Mouse (Mus musculus) MEL (cell line): ENCODE measurements around the gene Med13l. TPM values are rescaled to one million over a fixed set of nuclear protein-coding genes. Genes with fewer than 3 reads are reported as not detected.

Source experiments
- DNase-seq: peaks from one replicate; pipeline ENCODE4 v3.0.0; 2011; ENCODE audit warnings: low read depth, low spot score
- H3K27ac ChIP-seq: 2 replicates; pipeline ENCODE4 v1.5.1; 2012; ENCODE audit warnings: low read depth, mild to moderate bottlenecking, control low read depth, low read length, moderate library complexity; ENCODE audit not compliant: control insufficient read depth
- H3K27me3 ChIP-seq, 2 experiments: fragments of 150-350 bp in 1 of 2; sonication (generic) in 1 of 2; 2 replicates each; pipeline ENCODE4 v1.6.1; 2012; ENCODE audit warnings: low read length in 2 of 2, mild to moderate bottlenecking in 2 of 2, improper control_type of control experiment in 1 of 2, moderate library complexity in 1 of 2; ENCODE audit not compliant: insufficient read depth in 2 of 2, control insufficient read depth in 1 of 2
- H3K36me3 ChIP-seq, 2 experiments: 2 replicates each; pipeline ENCODE4 v1.6.1; 2012 to 2014; ENCODE audit warnings: low read length in 2 of 2, improper control_type of control experiment in 1 of 2, inconsistent platforms in 1 of 2, mild to moderate bottlenecking in 1 of 2; ENCODE audit not compliant: insufficient read depth in 2 of 2, control insufficient read depth in 1 of 2
- H3K4me1 ChIP-seq, 2 experiments: fragments of 150-350 bp in 1 of 2; sonication (generic) in 1 of 2; 2 replicates each; pipeline ENCODE4 v1.6.1; 2012; ENCODE audit warnings: low read length in 2 of 2, improper control_type of control experiment in 1 of 2, mild to moderate bottlenecking in 1 of 2; ENCODE audit not compliant: insufficient read depth in 2 of 2, control insufficient read depth in 1 of 2
- H3K4me3 ChIP-seq, 2 experiments: fragments of 150-350 bp in 1 of 2; sonication (generic) in 1 of 2; 2 replicates each; pipeline ENCODE4 v1.5.1; 2012; ENCODE audit warnings: low read depth in 2 of 2, low read length in 2 of 2, mild to moderate bottlenecking in 2 of 2, moderate library complexity in 2 of 2, control low read depth in 1 of 2, improper control_type of control experiment in 1 of 2; ENCODE audit not compliant: control insufficient read depth in 1 of 2, insufficient read depth in 1 of 2
- H3K79me2 ChIP-seq: 2 replicates; pipeline ENCODE4 v1.6.1; 2012; ENCODE audit warnings: mild to moderate bottlenecking, low read length, moderate library complexity; ENCODE audit not compliant: control insufficient read depth, poor library complexity, insufficient read depth
- H3K9ac ChIP-seq: 2 replicates; pipeline ENCODE4 v1.6.1; 2012; ENCODE audit warnings: low read depth, mild to moderate bottlenecking, control low read depth, low read length, moderate library complexity; ENCODE audit not compliant: control insufficient read depth, poor library complexity, severe bottlenecking
- H3K9me3 ChIP-seq: fragments of 150-350 bp; sonication (generic); replicated peaks from 2 replicates; pipeline ENCODE4 v1.6.1; 2012; ENCODE audit warnings: mild to moderate bottlenecking, low read length, improper control_type of control experiment, moderate library complexity; ENCODE audit not compliant: insufficient read depth
- CHD1 ChIP-seq: IDR thresholded peaks from 2 replicates; pipeline ENCODE4 v1.6.1; 2012; ENCODE audit warnings: low read depth, mild to moderate bottlenecking, inconsistent platforms, low read length, improper control_type of control experiment
- EP300 ChIP-seq, 2 experiments: IDR thresholded peaks; 2 replicates each; pipeline ENCODE4 v1.6.1; 2011; ENCODE audit warnings: improper control_type of control experiment in 2 of 2, low read length in 2 of 2, low read depth in 1 of 2, mild to moderate bottlenecking in 1 of 2
- ETS1 ChIP-seq: IDR thresholded peaks from 2 replicates; pipeline ENCODE4 v1.6.1; 2012; ENCODE audit warnings: low read depth, mild to moderate bottlenecking, inconsistent platforms, low read length, improper control_type of control experiment, moderate library complexity
- GABPA ChIP-seq: IDR thresholded peaks from 2 replicates; pipeline ENCODE4 v1.6.1; 2012; ENCODE audit warnings: low read depth, mild to moderate bottlenecking, inconsistent platforms, low read length, improper control_type of control experiment, moderate library complexity
- GATA1 ChIP-seq: IDR thresholded peaks from 2 replicates; pipeline ENCODE4 v1.6.1; 2011; ENCODE audit warnings: low read depth, low read length, improper control_type of control experiment
- HCFC1 ChIP-seq: IDR thresholded peaks from 2 replicates; pipeline ENCODE4 v1.6.1; 2012; ENCODE audit warnings: low read depth, mild to moderate bottlenecking, inconsistent platforms, low read length, improper control_type of control experiment, moderate library complexity
- JUND ChIP-seq: IDR thresholded peaks from 2 replicates; pipeline ENCODE4 v1.6.1; 2011; ENCODE audit warnings: low read depth, mild to moderate bottlenecking, improper control_type of control experiment, low read length
- MAFK ChIP-seq: IDR thresholded peaks from 2 replicates; pipeline ENCODE4 v1.6.1; 2011; ENCODE audit warnings: low read depth, mild to moderate bottlenecking, low read length, improper control_type of control experiment, borderline replicate concordance
- MAZ ChIP-seq: IDR thresholded peaks from 2 replicates; pipeline ENCODE4 v1.6.1; 2012; ENCODE audit warnings: low read depth, mild to moderate bottlenecking, inconsistent platforms, low read length, improper control_type of control experiment
- MXI1 ChIP-seq: IDR thresholded peaks from 2 replicates; pipeline ENCODE4 v1.6.1; 2011; ENCODE audit warnings: mild to moderate bottlenecking, low read depth, low read length, improper control_type of control experiment
- MYC ChIP-seq: IDR thresholded peaks from 2 replicates; pipeline ENCODE4 v1.6.1; 2011; ENCODE audit warnings: low read depth, mild to moderate bottlenecking, low read length, improper control_type of control experiment, moderate library complexity
- NRF1 ChIP-seq: IDR thresholded peaks from 2 replicates; pipeline ENCODE4 v1.6.1; 2014; ENCODE audit warnings: low read depth, mild to moderate bottlenecking, inconsistent platforms, low read length, improper control_type of control experiment, moderate library complexity; ENCODE audit not compliant: poor library complexity, insufficient read depth, severe bottlenecking
- POLR2A ChIP-seq, 2 experiments: IDR thresholded peaks; 2 replicates each; pipeline ENCODE4 v1.6.1; 2011 to 2012; ENCODE audit warnings: low read length in 2 of 2, mild to moderate bottlenecking in 2 of 2, control low read depth in 1 of 2, improper control_type of control experiment in 1 of 2, low read depth in 1 of 2, moderate library complexity in 1 of 2; ENCODE audit not compliant: control insufficient read depth in 1 of 2, insufficient read depth in 1 of 2, poor library complexity in 1 of 2
- TCF12 ChIP-seq: IDR thresholded peaks from 2 replicates; pipeline ENCODE4 v1.6.1; 2014; ENCODE audit warnings: low read depth, mild to moderate bottlenecking, inconsistent platforms, low read length, improper control_type of control experiment, moderate library complexity
- ZKSCAN1 ChIP-seq: IDR thresholded peaks from 2 replicates; pipeline ENCODE4 v1.6.1; 2012; ENCODE audit warnings: low read depth, mild to moderate bottlenecking, inconsistent platforms, low read length, improper control_type of control experiment, moderate library complexity
- polyA plus RNA-seq, 2 experiments: library from polyadenylated mRNA; stranded (reverse) in 1 of 2; unstranded in 1 of 2; fragments of >175 nt in 1 of 2; fragments of >200 nt in 1 of 2; gene quantifications; 2 replicates each; pipeline versions ENCODE4 v1.2.1 to v1.2.4; 2012; ENCODE audit warnings: low replicate concordance in 2 of 2, low read depth in 1 of 2; ENCODE audit not compliant: insufficient read length in 2 of 2, insufficient read depth in 1 of 2, missing spikeins in 1 of 2
- total RNA-seq: library from RNA; depleted of rRNA; stranded (reverse); fragments of 300-350 nt; gene quantifications from 2 replicates; pipeline ENCODE4 v1.2.3, GENCODE M21; 2012

Gene Med13l
- total and polyA plus RNA-seq, 3 experiments = 13.4 to 16.1 TPM; not detected in 1

DNA sequence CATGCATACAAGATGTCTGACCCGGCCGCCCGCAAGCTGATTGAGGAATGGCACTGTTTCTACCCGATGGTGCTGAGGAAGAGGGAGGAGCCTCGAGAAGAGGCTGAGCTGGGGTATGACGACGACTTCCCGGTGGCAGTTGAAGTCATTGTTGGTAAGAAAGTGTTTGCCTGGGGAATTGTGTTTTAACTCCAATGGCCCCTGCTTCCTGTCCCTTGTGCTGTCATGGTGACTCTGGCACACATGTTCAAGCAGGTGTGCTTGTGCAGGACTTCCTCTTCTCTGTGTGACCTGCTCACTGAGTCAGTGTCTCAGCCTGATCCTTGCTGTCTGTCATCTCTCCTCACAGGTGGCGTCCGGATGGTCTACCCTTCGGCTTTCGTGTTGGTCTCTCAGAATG, 160.9 kb downstream of the Med13l start:
- Histone ChIP-seq H3K4me3 (no peak overlapping the region), H3K4me1 (peaks cover 0 to 4% of the 10 kb centered on the region in 2 experiments; a peak in 2 of 4 replicates), H3K9ac (no peak overlapping the region), H3K36me3 (peaks cover 0 to 6% of the 10 kb centered on the region in 2 experiments; a peak in 2 of 4 replicates), H3K27me3 (no peaks in the 10 kb centered on the region), H3K9me3 (no peaks in the 10 kb centered on the region), H3K79me2 (0 out of 2 replicates have a peak, but pooled peaks cover 2% of the 10 kb centered on the region), H3K27ac (no peak overlapping the region)
- TF ChIP-seq HCFC1 = no peak
- no peak for DNase-seq

DNA sequence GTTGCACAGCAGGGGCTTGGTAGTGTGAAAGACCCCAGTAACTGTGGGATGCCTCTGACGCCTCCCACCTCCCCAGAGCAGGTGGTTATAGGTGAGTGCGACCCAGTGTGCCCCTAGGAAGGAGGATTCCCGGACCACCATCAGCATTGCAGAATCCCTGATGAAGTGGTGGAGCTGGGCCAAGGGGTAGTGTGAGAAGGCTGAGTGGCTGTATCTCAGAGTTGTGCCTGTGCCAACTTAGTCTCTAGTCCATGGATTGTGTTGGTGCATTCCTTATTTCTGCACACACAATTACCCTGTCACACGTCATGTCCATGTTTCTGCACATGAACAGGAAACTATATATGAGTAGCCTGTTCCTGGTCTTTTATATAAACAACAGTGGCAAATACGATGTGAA, 161.4 kb downstream of the Med13l start:
- Histone ChIP-seq H3K36me3 (peaks cover 0 to 6% of the 10 kb centered on the region in 2 experiments; a peak in 1 of 4 replicates), H3K27me3 (no peaks in the 10 kb centered on the region), H3K4me1 (peaks cover 0 to under 1% of the 10 kb centered on the region in 2 experiments; a peak in 1 of 4 replicates), H3K9me3 (no peaks in the 10 kb centered on the region), H3K27ac (no peak overlapping the region), H3K79me2 (no peaks in the 10 kb centered on the region), H3K9ac (no peak overlapping the region), H3K4me3 (no peak overlapping the region)
- TF ChIP-seq MAZ (no peak), MYC (no peak), ETS1 (no peak), ZKSCAN1 (no peak)
- no peak for DNase-seq

DNA sequence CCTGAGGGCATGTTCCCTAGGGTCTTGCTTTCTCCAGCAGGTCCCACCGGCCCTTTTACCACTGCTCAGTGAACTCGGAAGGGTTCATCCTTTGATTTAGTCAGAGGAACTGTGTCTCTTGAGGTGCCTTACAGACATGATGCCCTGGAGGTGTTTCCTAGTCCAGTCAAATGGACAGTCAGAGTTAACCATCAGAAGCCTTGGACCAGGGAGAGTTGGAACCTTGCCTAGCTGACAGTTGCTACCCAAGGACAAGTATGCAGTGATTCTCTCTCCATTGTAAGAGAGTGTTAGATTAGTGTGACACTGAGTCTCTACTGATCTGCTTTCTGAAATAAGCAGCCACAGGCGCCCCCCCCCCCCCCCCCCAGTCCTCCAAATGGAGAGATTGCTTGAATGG, 162.0 kb downstream of the Med13l start:
- DNase-seq = no peak
- Histone ChIP-seq H3K27ac (no peak overlapping the region), H3K4me1 (no peaks in the 10 kb centered on the region), H3K36me3 (peaks cover 0 to 7% of the 10 kb centered on the region in 2 experiments; a peak in 1 of 4 replicates), H3K79me2 (no peaks in the 10 kb centered on the region), H3K4me3 (no peak overlapping the region), H3K27me3 (no peaks in the 10 kb centered on the region), H3K9ac (no peak overlapping the region), H3K9me3 (no peaks in the 10 kb centered on the region)
- no peak for TF ChIP-seq MAFK
- no peak for TF ChIP-seq POLR2A (IDR thresholded peaks at IDR 0.05; ENCODE audit: control insufficient read depth in 1 of 2, insufficient read depth in 1 of 2, low read depth in 1 of 2, low read length in 2 of 2, poor library complexity in 1 of 2)
- TF ChIP-seq TCF12 = no peak
- TF ChIP-seq GATA1 = no peak
- TF ChIP-seq EP300 (IDR thresholded peaks at IDR 0.05; ENCODE audit: low read depth in 1 of 2, low read length in 2 of 2) = no peak
- no peak for TF ChIP-seq JUND
- no peak for TF ChIP-seq CHD1
- no peak for TF ChIP-seq GABPA
- no peak for TF ChIP-seq NRF1
- TF ChIP-seq MXI1 = no peak
